In the genomic region with DNA sequence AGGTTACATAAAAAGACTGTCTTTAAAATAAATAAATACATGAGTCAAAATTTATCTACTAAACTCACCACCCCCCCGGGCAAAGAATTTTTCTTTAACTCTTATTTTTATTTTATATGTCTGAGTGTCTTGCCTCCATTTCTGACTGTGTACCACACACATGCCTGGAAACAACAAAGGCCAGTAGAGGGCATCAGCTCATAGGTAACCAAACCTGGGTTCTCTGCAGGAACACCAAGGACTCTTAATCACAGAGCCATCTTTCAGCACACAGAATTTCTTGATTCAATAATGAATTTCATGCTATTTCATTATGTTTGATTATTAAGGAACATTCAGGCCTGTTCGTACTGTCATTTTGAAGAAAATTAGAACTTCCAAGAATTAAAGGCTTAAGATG, we compare ENCODE assay signal across 9 mouse cellular contexts.
DNase-seq lines count a peak whose midpoint lies in the region; ATAC-seq and TF ChIP-seq lines count a peak whose summit lies in the region.
"Had no signal": no experiment of that assay in that cellular context is flagged by ENCODE, and none has a peak within 500 bp of the region (broad histone marks: within the 10 kb centered on the region; RNA-seq: fewer than 3 reads in every experiment).

No protein-coding gene starts in this region.

- WGBS in kidney, embryonic 16.5 days: 88% methylated on average over 2 of the region's 2 CpGs
- WGBS in bone marrow, adult 2 months: 84% methylated on average over 2 of the region's 2 CpGs
- 95% methylated on average over 2 of the region's 2 CpGs for WGBS in forebrain, embryonic 12.5 days

- no peak overlapping the region for H3K4me3 ChIP-seq in kidney, embryonic 16.5 days (ENCODE audit: low read length)
- no peak overlapping the region for H3K4me3 ChIP-seq in bone marrow, adult 2 months (replicated peaks; ENCODE audit: control insufficient read depth, low read depth, low read length)
- H3K4me3 ChIP-seq in forebrain, embryonic 12.5 days (replicated peaks): no peak overlapping the region
- H3K4me3 ChIP-seq: stomach, embryonic 15.5 days had no signal

- no peak overlapping the region for H3K27ac ChIP-seq in kidney, embryonic 16.5 days (ENCODE audit: low read length)
- H3K27ac ChIP-seq in bone marrow, adult 2 months (ENCODE audit: control insufficient read depth, insufficient read depth, low read depth, low read length, poor library complexity): no peak overlapping the region
- H3K27ac ChIP-seq in forebrain, embryonic 12.5 days: no peak overlapping the region
- H3K27ac ChIP-seq: stomach, embryonic 15.5 days had no signal

- H3K4me2 ChIP-seq in kidney, embryonic 16.5 days (replicated peaks; ENCODE audit: low read depth, low read length): no peak overlapping the region
- no peak overlapping the region for H3K4me2 ChIP-seq in forebrain, embryonic 12.5 days
- H3K4me2 ChIP-seq: stomach, embryonic 15.5 days had no signal

- no peak overlapping the region for H3K9ac ChIP-seq in kidney, embryonic 16.5 days (replicated peaks; ENCODE audit: low read length)
- no peak overlapping the region for H3K9ac ChIP-seq in forebrain, embryonic 12.5 days
- H3K9ac ChIP-seq: stomach, embryonic 15.5 days had no signal

- H3K27me3 ChIP-seq in kidney, embryonic 16.5 days (ENCODE audit: insufficient read depth, low read length): no peaks in the 10 kb centered on the region
- H3K27me3 ChIP-seq in forebrain, embryonic 12.5 days: no peaks in the 10 kb centered on the region
- H3K27me3 ChIP-seq: stomach, embryonic 15.5 days had no signal

- TF ChIP-seq CTCF in bone marrow, adult 2 months (IDR thresholded peaks at IDR 0.05; ENCODE audit: control insufficient read depth, insufficient read depth, low read length): 0 out of 2 replicates have a peak, but pooled peaks have one; percentile 10

- no peaks in the 10 kb centered on the region for H3K9me3 ChIP-seq in kidney, embryonic 16.5 days (ENCODE audit: low read length)
- no peaks in the 10 kb centered on the region for H3K9me3 ChIP-seq in forebrain, embryonic 12.5 days
- H3K9me3 ChIP-seq: stomach, embryonic 15.5 days had no signal

- H3K4me1 ChIP-seq in kidney, embryonic 16.5 days (ENCODE audit: insufficient read depth, low read length): no peaks in the 10 kb centered on the region
- H3K4me1 ChIP-seq in bone marrow, adult 2 months (ENCODE audit: control insufficient read depth, insufficient read depth, low read length): no peaks in the 10 kb centered on the region
- H3K4me1 ChIP-seq in forebrain, embryonic 12.5 days: no peaks in the 10 kb centered on the region
- H3K4me1 ChIP-seq: stomach, embryonic 15.5 days had no signal

- H3K36me3 ChIP-seq in kidney, embryonic 16.5 days (ENCODE audit: insufficient read depth, low read length): peaks cover 29% of the 10 kb centered on the region
- H3K36me3 ChIP-seq in forebrain, embryonic 12.5 days (replicated peaks): peaks cover 41% of the 10 kb centered on the region

- peak; percentile 30 for DNase-seq in kidney, adult 18-20 months
- DNase-seq in ES-CJ7 (ENCODE audit: low read depth, low spot score): peak; percentile 53
- peak; percentile 8 for DNase-seq in fibroblast of lung, adult 2 months (ENCODE audit: low read depth)
- DNase-seq in mesoderm, embryonic 11.5 days (ENCODE audit: low read depth, low spot score): peak; percentile 12

- ATAC-seq in kidney, embryonic 16.5 days (ENCODE audit: low FRiP score, low TSS enrichment): no peak
- no peak for ATAC-seq in megakaryocyte, adult 5-6 weeks (ENCODE audit: poor library complexity, severe bottlenecking)
- no peak for ATAC-seq in forebrain, embryonic 12.5 days (ENCODE audit: low FRiP score)

- no peak for TF ChIP-seq POLR2A in bone marrow, adult 2 months (IDR thresholded peaks at IDR 0.05; ENCODE audit: borderline replicate concordance, control insufficient read depth, low read depth, low read length)
